Mouse (Mus musculus): Measurements from ENCODE around the gene Slc34a3. TPM values are rescaled to one million over a fixed set of nuclear protein-coding genes. Genes with fewer than 3 reads are reported as not detected.

Gene Slc34a3
- total and polyA plus RNA-seq, 3 experiments = 0.03 to 0.04 TPM; not detected in 1

DNA sequence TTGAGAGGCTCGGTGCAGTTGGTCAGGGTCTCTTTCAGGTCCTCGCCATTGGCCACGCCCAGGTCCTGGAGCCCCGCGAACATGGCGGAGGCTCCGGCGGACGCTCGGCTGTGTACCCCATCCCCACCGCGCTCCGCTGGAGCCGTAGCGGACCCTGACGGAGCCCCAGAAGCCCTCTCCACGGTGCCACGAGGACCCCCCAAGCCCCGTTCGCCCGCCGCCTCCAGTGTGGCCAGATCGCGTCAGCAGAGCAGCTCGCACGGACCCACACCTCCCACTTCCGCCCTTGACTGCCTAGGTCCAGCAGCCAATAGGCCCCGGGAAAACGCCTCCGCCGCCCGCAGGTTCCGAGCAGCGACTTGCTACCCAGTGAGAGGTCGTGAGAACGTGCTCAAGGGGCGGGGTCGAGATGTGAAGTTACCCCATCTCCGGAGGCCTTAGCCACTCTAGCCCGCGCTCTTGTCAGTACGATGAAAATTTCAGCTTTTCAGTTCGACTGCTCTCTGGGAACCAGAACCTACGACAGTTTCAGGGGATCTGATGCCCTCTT is 23.0 kb downstream of the Slc34a3 start, which contains the start of gene Nelfb (continued):
- TF ChIP-seq NRF1 (IDR thresholded peaks at IDR 0.05; ENCODE audit: insufficient read depth, low read depth, low read length, poor library complexity, severe bottlenecking) (peak; percentile 38; the same call in 1 of the 2 replicates), CHD2 (IDR thresholded peaks at IDR 0.05; ENCODE audit: low read length) (no peak), ZKSCAN1 (IDR thresholded peaks at IDR 0.05; ENCODE audit: low read depth, low read length) (no peak), CHD1 (IDR thresholded peaks at IDR 0.05; ENCODE audit: low read depth, low read length) (no peak), TAL1 (IDR thresholded peaks at IDR 0.05; ENCODE audit: low read length) (no peak), E2F4 (IDR thresholded peaks at IDR 0.05; ENCODE audit: borderline replicate concordance, low read depth, low read length) (peak; percentile 65; the same call in 1 of the 2 replicates), RAD21 (IDR thresholded peaks at IDR 0.05; ENCODE audit: low read depth, low read length) (no peak), MAFK (IDR thresholded peaks at IDR 0.05; ENCODE audit: borderline replicate concordance, low read depth, low read length) (no peak), USF1 (IDR thresholded peaks at IDR 0.05; ENCODE audit: low read depth, low read length) (no peak), GATA1 (IDR thresholded peaks at IDR 0.05; ENCODE audit: low read depth, low read length) (no peak), KAT2A (conservative IDR thresholded peaks at IDR 0.05; ENCODE audit: low read depth, low read length) (peak; percentile 68; the same call in 1 of the 2 replicates), HCFC1 (IDR thresholded peaks at IDR 0.05; ENCODE audit: low read depth, low read length) (peak; percentile 94), ZMIZ1 (IDR thresholded peaks at IDR 0.05; ENCODE audit: low read depth, low read length) (peak; percentile 85), MAZ (IDR thresholded peaks at IDR 0.05; ENCODE audit: low read depth, low read length) (peak; percentile 82), EP300 (IDR thresholded peaks at IDR 0.05; ENCODE audit: low read depth in 1 of 2, low read length in 2 of 2) (no peak), USF2 (IDR thresholded peaks at IDR 0.05; ENCODE audit: borderline replicate concordance in 1 of 2, insufficient read depth in 1 of 2, low read depth in 1 of 2, low read length in 2 of 2) (no peak), MAX (IDR thresholded peaks at IDR 0.05; ENCODE audit: low read length) (peak; percentile 76; the same call in 1 of the 2 replicates), RCOR1 (IDR thresholded peaks at IDR 0.05; ENCODE audit: low read depth, low read length) (no peak), ELF1 (IDR thresholded peaks at IDR 0.05; ENCODE audit: low read depth, low read length) (peak; percentile 91), MEF2A (IDR thresholded peaks at IDR 0.05; ENCODE audit: extremely low read depth, insufficient replicate concordance, low read depth, low read length, poor library complexity, severe bottlenecking) (no peak), POLR2AphosphoS5 (IDR thresholded peaks at IDR 0.05; ENCODE audit: borderline replicate concordance, low read depth, low read length) (no peak), ZC3H11A (IDR thresholded peaks at IDR 0.05; ENCODE audit: low read depth, low read length) (no peak)

DNA sequence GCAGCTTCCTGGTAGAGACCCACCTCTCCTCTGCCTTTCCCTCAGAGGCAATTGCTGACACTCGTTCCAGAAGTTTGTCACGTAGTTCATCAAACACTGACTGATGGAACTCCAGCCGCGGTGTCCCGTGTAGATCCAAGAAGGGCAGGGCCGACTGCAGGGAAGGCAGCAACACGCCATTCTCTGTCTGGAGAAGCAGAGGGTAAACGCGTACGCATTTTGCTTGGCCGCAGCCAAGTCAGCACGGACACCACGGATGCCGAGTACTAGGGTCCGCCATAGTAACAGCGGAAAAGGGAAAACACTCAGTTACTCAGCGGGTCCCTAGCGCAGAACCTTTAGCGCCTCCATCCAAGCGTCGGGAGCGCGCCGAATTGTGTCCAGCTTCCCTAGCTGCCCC is 23.5 kb downstream of the Slc34a3 start:
- Histone ChIP-seq H3K4me3 (ENCODE audit: control insufficient read depth in 1 of 2, insufficient read depth in 1 of 2, low read depth in 2 of 2, low read length in 2 of 2) (peak overlapping the region; percentile 69 to 97), H3K79me2 (ENCODE audit: control insufficient read depth, insufficient read depth, low read length, poor library complexity) (peaks cover 21% of the 10 kb centered on the region), H3K27ac (ENCODE audit: control insufficient read depth, low read depth, low read length) (peak overlapping the region; percentile 76), H3K9ac (ENCODE audit: control insufficient read depth, low read depth, low read length, poor library complexity, severe bottlenecking) (peak overlapping the region; percentile 93), H3K36me3 (ENCODE audit: control insufficient read depth in 1 of 2, insufficient read depth in 2 of 2, low read length in 2 of 2) (peaks cover 2 to 11% of the 10 kb centered on the region in 2 experiments), H3K27me3 (ENCODE audit: control insufficient read depth in 1 of 2, insufficient read depth in 2 of 2, low read length in 2 of 2) (no peaks in the 10 kb centered on the region), H3K4me1 (ENCODE audit: control insufficient read depth in 1 of 2, insufficient read depth in 2 of 2, low read length in 2 of 2) (peaks cover 6 to 17% of the 10 kb centered on the region in 2 experiments), H3K9me3 (replicated peaks; ENCODE audit: insufficient read depth, low read length) (no peaks in the 10 kb centered on the region)
- DNase-seq (ENCODE audit: low read depth, low spot score) = no peak
- 0 out of 2 replicates have a peak, but pooled peaks have one; percentile 43 for TF ChIP-seq UBTF (IDR thresholded peaks at IDR 0.05; ENCODE audit: borderline replicate concordance, insufficient read depth, low read depth, low read length)
- TF ChIP-seq KAT2A (conservative IDR thresholded peaks at IDR 0.05; ENCODE audit: low read depth, low read length) = no peak
